Mouse (Mus musculus): ENCODE data around the gene Mysm1. TPM values are rescaled to one million over a fixed set of nuclear protein-coding genes. Genes with fewer than 3 reads are reported as not detected.
A peak's percentile ranks its signal among the peaks of the same experiment; 100 is the strongest.

Mysm1 gene
- total RNA-seq (2021): 10 to 100 TPM; 21.5 to 29.8 TPM
- long read RNA-seq, experiment 1, full-length matches to known transcripts: 5 of 7 reads
- long read RNA-seq, experiment 1, partial matches to known transcripts: 0 of 7 reads
- long read RNA-seq, experiment 1, other reads (novel, unspliced or antisense): 2 of 7 reads
- long read RNA-seq, experiment 2, partial matches to known transcripts: 0 of 1 reads
- long read RNA-seq, experiment 2, other reads (novel, unspliced or antisense): 1 of 1 reads

DNA sequence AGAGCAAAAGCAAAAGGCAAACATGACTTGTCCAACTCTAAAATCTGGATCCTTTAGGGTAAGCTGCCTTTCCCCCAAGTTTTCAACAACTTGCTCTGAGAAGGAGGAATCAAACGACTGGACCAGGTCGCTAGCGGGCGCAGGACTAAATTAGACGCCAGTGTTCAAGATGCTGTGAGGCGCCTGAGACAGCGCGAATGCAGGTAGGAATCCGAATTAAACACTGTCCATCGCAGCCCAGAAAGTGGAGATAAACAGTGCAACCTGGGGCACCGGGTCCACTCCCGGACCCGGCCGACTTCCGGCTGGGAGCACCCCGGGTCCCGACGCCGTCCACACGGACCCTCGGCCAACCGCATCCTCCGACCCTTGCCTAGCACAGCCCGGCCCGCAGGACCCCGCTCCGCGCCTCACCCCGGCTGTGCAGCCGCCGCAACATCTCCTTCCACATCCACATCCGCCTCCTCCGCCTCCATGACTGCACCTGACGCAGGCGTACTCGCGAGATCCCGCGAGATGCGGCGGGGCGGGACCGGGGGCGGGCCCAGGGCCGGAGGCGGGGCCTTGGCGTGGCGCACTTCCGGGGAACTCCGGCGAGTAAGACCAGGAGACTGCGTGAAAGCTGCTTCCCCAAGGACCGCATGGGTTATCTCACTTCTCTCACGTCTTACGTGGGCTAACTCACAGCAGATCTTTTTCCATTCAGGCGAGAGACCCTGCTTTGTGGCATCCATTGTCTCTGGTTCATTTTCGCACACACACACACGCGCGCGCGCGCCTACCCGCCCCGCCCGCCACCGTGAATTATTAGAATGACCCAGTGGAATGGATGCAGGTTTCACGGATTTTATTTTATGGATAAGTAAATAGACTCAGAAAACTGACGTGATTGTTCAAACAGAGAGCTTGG is at the start of gene Mysm1:
Gene Mysm1, minus strand, starts transcription at position 511 of the 910 bp plus-strand sequence.
- DNase-seq: peak; percentile 94 to 95

DNA sequence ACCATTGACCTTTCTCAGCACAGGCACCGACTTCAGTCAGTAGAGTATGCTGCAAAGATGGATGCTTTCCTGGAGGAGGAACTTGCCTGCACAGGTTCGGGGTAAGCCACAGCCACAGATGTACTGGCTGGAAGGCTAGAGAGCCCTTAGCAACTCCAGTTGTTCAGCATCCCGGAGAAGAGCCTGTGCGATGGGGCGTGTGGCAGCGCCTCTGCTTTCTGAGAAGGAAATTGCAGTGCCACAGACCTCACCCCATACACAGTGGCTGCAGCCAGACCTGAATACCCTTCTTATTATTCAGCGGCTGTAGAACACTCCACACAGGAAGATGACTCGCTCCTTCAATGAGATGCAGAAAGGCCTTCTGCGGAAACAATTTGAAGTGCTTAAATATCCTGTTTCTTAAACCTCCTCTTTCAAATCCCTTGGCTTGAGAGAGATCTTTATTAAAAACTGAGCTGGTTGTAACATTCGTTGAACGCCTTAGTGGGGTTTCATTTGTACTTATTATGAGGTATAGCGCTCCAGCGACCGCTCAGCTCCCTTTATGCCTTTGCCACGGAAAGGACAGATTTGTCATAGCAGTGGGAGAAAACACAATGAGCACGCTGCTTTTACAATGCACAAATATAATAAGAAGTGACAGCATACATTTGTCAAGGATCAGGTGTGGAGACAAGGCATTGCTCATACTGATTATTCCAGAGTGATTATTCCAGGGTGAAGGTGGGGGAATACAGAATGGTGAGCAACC is 47.1 kb upstream of the Mysm1 start:
- no peak for DNase-seq

DNA sequence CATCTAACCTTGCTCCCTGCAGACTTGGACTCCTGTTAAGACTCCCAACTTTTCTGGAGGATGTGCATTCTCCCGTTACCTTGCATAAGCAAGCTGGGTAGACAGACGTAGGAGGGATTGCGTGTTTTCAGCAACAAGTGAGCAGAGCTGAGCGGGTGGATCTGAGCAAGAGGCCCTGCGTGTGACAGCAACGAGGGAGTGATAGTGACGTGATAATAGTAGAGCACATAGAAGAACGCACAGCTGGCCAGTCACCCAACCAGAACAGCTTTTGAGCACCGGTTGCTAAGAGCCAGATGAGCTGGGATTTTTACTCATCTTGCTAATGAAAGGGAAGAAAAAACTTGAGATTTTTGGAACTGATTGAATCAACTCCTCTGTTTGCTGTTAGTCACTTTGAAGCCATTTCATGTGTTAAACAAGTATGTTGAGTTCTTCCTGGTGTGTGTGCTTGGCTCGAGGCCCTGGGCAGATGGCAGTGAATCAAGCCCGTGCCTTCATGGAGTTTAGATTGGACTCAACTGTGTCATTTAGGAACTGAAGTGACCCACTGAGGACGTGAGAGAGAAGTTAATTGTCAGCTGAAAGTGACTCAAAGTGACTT is 44.6 kb upstream of the Mysm1 start:
- DNase-seq: no peak

DNA sequence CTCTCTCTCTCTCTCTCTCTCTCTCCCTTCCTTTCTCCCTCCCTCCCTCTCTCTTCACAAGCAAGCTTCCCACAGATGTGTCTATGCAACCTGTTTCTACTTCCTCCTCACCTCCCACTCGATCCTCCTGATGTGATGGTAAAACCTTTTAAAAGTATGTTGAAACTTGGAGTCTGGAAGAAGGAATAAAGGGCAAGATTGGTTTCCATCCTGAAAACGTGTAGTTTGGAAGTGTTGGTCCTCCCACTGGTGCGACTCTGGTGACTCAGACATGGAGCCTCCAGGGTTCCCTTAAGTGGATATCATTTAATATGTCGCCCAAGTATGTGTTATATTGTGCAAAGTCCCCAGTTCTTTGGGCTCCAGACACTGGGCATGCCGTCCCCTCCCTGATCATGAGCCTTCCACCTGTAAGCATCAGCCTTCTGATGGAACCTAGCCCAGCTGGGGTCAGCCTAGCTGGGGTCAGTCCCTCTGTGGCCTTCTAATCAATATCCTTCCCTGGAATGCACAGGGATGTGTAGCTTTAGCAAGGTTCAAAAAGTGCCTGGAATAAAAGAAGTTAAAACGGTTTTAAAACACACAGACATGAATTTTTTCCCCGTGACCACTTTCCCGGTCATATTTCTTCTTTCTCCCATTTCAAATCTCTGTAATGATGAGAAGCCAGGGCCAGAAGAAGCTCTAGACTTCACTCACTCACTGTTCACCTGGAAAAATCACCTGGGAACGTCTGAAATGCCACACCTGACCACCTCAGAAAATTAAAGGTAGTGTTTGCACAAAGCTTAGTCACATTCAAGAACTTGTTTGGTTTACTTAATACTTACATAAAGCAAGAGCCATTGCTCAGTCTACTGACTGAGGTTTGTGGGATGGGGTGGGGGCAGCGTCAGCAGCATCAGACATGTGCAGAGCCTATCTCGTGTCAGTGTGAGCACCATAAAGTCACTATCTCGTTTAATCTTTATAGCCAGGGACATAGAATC is 43.0 kb upstream of the Mysm1 start:
- DNase-seq: no peak

DNA sequence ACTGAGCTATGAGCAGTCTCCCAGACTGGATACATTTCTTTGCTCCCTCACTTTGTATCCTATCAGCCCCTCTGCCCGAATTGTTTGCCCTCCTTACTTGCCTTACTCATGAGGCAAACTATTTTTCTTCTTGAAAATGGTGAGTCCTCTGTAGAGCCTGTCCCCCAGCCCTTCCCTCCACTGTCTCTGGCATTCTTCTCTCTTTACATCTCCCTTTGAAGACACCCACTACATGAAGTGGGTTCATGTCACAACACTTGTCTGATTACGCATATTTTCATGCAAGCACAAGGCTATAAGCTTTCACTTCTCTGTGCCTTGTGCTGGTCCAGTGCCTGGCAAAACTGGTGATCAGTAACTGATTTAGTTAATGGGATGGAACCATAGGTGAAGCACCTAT is 41.3 kb upstream of the Mysm1 start:
- no peak for DNase-seq

DNA sequence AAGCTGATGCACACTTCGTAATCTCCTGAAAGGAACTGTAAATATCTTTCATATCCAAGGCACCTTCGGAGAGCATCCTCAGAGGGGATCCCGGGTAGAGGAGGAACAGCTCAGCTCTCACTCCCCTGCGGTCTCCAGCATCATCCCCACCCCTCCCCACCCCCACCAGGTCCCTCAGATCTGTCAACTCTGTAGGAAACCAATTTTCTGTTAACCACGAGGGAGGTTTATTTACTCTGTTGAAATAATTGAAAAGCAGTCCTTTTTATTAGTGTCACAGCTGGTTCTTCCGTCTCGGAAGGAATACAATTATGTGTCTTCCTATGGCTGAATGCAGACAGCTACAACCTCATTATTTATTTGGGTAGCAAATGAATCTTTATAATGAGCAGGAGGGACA is 39.3 kb upstream of the Mysm1 start:
- no peak for DNase-seq

DNA sequence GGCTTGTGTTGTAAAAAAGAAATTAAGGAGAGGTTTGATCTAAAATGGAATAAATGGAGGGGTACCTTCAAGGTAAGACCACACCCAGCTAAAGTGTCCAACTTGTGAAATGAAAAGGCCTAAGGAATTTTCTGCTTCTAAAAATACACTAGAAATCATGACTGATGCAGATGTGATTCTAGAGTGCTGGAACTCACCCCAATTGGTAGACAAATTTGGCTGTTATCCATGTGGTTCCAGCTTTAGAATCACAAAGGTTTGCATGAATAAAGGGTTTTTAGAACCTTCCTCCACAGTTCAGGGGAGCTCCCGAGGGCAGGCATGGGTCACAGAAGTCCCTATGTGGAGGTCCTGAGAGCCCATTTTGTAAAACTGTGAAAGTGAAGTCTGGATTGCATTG is 33.8 kb upstream of the Mysm1 start:
- DNase-seq: no peak

DNA sequence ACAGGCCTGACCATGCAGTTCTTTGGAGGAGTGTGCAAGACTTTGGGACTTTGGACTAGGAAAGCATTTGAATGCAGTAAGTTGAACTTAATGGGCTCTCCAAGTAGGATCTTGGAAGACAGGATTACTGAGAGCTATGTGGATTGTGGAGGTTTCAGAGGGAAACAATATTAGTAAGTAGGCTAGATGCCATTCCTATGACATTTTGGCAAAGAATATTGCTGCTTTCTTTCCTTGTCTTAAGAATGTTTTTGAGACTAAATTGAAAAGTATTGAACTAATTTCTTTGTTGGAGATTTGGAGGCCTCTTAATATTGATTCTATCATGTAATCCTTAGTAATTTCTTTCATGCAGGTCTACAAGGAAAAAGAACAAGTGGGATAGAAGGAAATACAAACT is 33.4 kb upstream of the Mysm1 start:
- DNase-seq: no peak

DNA sequence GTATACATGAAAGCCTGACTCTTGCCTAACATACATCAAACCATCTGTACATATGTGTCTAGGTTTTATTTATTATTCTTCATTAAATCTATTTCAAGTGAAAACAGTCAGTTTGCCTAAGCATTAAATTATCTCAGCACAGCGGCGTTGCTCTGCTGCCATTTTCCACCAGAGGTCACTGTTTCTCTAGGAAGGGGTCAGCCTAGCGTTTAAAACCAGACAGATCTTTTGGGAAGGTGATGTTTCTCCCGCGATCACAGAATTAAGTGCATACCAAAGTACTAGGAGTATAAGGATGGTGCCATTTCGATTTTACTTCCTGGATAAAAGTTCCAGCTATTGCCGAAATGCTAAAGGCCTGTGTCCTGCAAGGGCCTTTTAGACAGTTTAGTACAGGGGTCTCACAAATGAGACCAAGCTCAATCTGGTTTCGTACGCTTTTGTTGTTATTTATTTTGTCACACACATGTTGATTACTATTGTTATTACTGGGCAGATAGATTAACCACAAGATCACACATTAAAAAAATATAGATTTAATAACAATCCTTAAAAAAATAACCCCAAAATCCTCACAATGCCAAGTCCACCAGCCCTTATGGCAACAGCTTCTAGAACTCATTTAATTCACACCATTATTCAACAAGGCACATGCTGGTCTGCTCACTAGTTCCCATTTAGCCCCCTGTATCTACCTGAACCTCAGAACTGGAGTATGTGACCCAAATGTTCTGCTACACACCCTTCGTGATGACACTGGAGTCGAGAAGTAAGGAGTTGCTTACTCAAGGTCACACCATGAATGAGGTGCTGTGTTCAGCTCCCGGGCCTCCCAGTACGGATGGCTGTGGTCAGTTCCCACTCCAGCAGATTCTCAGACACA is 29.5 kb upstream of the Mysm1 start:
- DNase-seq: peak; percentile 76 to 86

DNA sequence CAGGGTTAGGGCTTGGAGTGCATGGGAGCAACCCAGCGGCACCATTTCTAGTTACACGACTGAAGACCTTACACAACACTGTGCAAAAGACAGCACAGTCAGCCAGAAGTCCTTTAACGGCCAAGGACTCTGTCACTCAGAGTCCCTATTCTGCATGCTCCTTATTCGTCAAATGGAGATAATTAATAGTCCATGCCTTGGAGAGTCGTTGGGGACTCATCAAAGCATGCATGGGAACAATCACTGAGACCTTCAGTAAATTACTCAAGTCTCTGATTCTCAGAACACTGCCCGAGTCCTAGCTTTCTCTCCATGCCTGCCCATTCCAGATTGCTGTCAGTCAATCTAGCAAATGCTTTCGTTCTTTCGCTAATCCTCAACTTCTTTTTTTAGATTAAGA is 28.9 kb upstream of the Mysm1 start:
- peak; percentile 4 to 13 for DNase-seq

DNA sequence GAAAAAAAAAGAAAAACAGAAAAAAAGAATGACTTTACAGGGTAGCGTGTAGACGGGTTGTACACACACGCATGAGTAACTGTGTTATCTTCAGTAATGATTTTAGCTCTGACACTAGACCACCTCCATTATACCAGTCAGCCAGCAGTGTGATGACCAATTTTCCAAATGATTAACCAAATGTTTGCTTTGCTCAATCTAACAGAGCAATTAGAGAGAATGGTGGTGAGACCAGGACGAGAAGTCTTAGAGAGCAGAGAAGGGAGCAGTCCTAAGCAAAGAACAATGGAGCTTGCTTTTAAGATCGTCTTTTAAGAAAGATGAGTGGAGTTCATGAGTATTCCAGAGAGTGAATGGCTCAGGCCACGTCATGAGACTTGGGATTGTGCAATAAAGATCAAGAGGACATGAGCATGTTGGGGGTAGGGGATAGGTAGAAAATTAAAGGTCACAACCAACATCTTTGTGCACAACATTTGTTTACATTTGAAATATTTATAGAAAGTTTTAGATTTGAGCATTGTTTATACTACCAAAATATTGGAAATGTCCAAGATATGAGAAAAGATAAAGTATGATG is 26.4 kb upstream of the Mysm1 start:
- DNase-seq: no peak

DNA sequence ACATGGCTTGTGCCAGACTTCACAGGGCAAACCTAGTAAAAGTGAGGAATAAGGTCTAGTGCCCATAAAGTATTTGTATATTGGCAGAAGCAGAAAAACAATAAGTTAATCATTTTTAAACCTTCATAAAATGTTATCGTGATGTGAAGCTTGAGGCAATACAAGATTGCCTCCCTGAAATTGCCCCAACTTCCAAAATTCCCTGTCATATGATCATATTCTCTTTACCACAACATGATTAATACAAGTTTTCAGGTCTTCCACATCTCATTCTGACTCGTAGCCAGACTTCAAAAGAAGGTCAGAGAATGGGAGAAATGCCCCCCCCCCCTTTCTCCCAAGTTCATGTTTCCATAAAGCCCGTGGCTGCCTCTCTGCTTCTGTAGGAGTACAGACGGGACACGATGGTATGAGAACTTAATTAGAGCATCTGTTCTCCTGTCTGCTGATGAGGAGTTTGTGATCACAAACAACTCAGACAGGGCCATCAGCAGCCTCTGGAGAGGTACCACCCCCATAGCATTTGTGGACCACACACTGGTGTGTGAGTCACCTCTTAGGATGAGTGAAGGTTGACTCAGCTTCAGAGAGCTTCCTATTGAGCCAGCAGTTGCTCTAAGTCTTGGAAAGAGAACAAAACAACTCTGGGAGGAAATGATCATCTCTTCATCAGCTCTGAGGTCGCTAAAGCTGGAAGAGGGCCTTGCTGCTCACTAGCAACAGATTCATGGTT is 22.3 kb upstream of the Mysm1 start:
- DNase-seq: peak; percentile 50 to 51

DNA sequence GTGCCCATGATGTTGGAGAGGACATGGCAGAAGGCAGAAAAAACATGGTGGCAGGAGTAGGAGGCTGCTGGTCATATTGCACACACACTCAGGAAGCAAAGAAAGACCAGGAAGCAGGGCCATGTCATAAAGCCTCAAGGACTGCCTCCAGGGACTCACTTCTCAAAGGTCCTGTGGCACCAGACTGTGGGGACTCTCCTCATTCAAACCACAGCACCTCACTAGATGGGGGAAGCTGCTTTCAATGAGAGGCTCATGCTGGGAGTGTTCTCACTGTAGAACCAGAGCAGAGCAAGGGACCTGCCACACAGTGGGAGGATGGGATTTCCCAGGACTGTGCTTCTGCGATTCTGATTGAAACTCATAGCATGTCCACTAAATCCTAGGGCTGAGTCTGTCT is 21.2 kb upstream of the Mysm1 start:
- no peak for DNase-seq

DNA sequence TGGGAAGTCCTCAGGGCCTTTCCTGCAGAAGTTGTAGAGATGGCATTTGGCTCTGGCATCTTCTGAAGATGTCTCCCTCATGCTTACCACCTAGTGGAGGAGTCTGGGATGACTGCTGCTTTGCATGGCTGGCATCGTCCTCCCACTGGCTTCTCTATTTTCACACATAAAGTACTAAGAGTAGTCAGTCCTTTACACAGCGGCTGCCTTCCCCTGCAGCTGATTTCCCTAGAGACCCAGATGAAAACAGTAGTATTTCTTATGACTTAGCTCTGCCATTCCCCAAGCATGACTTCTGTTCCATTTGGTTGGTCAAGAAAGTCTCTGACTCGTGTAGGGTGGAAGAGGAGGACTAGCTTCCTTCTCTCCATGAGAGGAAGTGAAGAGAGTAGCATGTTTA is 20.3 kb upstream of the Mysm1 start:
- DNase-seq: peak; percentile 22 to 26

DNA sequence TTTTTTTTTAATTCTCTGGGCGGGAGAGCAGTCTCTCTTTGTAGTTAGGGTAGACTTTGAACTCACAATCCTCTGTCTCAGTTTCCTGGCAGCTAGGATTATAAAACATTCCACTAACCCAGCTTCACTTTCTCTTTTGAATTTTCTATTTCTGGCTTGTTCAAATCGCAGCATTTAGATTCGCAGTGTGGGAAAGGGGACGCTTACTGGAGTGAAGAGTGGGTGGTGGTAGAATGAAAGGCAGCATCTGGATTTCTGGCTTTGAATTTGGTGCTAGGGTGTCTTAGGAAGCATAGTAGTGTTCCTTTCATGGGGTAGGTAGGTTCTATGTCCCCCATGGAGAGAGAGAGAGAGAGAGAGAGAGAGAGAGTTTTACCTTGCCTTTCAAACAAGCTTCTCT is 17.0 kb upstream of the Mysm1 start:
- DNase-seq: no peak

DNA sequence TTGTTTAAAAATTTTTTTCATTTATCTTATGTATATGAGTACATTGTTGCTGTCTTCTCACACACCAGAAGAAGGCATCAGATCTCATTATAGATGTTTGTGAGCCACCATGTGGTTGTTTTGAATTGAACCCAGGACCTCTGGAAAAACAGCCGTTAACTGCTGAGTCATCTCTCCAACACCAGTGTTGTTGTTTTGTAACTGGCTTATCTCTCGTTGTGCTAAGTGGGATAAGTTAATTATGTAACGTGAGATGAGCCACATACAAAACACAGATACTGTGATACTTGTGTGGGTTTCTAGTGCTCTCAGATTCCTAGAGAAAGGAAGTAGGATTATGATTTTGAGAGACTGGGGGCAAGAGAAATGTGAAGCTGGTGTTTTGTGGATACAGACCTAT is 11.3 kb upstream of the Mysm1 start:
- no peak for DNase-seq

DNA sequence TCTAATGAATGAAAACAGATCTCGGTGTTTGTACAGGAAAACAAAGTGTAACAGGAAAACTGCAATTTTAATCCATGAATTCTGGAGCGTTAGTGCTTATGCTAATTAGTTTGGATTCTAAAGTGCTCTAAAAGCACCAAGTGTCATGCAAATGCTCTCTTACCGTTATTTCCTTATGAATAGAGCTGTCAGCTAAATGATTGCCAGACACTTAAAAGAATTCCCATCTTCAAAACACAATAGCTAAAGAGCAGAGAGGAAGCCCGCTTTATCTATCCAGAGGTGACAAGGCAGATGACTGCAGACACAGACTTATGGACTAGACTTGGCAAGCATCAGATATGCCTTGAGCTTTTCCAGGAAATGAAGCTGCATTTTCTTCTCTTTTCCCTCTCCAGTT is 8.8 kb upstream of the Mysm1 start:
- DNase-seq: no peak

DNA sequence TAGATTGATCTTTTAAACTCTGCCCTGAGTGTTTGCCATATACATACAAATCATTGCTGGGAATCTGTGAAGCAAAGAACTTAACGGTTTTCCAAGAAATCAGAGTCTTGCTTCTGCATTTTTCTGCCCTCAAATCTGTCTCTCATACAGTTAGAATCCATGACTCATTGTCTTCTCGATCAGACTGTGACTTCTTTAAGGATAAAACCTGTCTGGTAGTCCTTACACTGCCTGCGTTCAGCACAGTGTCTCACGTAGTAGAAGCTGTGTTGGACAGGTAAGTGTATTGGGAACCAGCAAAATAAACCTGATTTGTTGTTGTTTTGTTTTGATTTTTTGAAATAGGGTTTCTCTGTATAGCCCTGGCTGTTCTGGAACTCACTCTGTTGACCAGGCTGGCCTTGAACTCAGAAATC is 608 bp upstream of the Mysm1 start:
- no peak for DNase-seq

DNA sequence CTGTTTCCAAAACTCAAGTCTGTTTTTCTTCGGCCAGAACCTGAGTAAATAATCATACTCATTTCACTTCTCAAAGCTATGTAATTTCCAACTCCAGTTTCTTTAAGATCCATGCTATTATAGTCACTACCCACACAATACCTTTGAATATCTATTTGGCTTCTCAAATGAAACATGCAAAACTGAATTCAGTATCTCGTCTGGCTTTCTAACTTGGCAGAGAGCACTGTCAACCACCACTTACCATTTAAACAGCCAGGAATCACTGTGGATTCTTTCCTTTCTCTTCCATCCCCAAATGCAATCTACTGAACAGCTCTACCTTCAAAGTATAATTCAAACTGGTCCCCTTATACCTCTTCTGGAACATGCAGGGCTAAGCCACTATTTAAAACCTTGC is 5.6 kb downstream of the Mysm1 start:
- DNase-seq: no peak
